Mouse (Mus musculus) testis, adult 2 months (tissue): ENCODE data around the gene Ccdc117.

Experiments used
- CTCF ChIP-seq: fragments of 200-500 bp; IDR thresholded peaks from 2 replicates; pipeline ENCODE4 v1.5.1; 2012; ENCODE audit warnings: low read depth, mild to moderate bottlenecking, inconsistent platforms, low read length, moderate library complexity; ENCODE audit not compliant: control insufficient read depth, insufficient read depth, insufficient replicate concordance
- POLR2A ChIP-seq: fragments of 200-500 bp; IDR thresholded peaks from 2 replicates; pipeline ENCODE4 v1.6.1; 2012; ENCODE audit warnings: low read depth, mild to moderate bottlenecking, inconsistent platforms, low read length, moderate library complexity; ENCODE audit not compliant: control insufficient read depth

DNA sequence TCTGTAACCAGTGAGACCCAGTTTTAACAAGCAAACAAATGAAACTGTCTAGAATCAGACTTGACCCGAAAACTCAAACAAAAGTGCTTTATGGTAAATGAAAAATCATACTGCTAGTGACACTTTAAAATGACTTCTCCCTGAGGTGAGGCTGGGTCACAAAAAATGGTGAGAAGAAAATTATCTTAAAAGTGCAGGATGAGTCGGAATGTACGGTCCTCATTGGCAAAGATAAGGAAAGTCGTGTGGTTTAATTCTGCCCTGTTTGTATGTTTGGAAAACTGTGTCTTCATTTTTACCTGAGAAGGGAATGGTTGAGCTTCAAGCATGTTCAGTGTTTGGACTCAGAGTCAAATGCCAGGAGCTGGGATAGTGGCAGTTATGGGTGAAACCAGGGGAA lies 29.9 kb upstream of the Ccdc117 start:
- TF ChIP-seq POLR2A (no peak), CTCF (no peak)
